Mouse (Mus musculus): Measurements from ENCODE around the gene Taf1d. TPM values are rescaled to one million over a fixed set of nuclear protein-coding genes. Genes with fewer than 3 reads are reported as not detected.
"Not testable (repeated sequence)": the region's sequence is repeated elsewhere in the genome, so short reads cannot be mapped to it uniquely, and the experiment has no call there.

Taf1d gene
- polyA plus RNA-seq, 1 experiment from 2014 or later: 81.1 TPM

GRCm38 (mm10) chr9:15309425-15309824, 3.4 kb downstream of the Taf1d start:
- Histone ChIP-seq H3K4me3 (replicated peaks) (peak overlapping the region; percentile 12; the same call in 1 of the 2 replicates), H3K27ac (no peak overlapping the region)
- 38% methylated on average over 4 of the region's 4 CpGs for WGBS

GRCm38 (mm10) chr9:15310179-15310578, 4.2 kb downstream of the Taf1d start:
- H3K36me3 ChIP-seq: peaks cover 40% of the 10 kb centered on the region
- WGBS: 91% methylated on average over 1 of the region's 1 CpGs
- no peak for ATAC-seq (ENCODE audit: insufficient read depth, low FRiP score, low read depth)
- H3K9ac ChIP-seq: no peak overlapping the region
- no peak overlapping the region for H3K4me2 ChIP-seq
- no peak overlapping the region for H3K27ac ChIP-seq
- peaks cover 11% of the 10 kb centered on the region; the same call in 1 of the 2 replicates for H3K4me1 ChIP-seq
- no peak overlapping the region for H3K4me3 ChIP-seq (replicated peaks)
- H3K27me3 ChIP-seq (replicated peaks): no peaks in the 10 kb centered on the region
- H3K9me3 ChIP-seq: no peaks in the 10 kb centered on the region

More at GRCm38 (mm10) chr9:15309425-15309824, 3.4 kb downstream of the Taf1d start:
- peaks cover 11% of the 10 kb centered on the region; the same call in 1 of the 2 replicates for H3K4me1 ChIP-seq
- no peaks in the 10 kb centered on the region for H3K27me3 ChIP-seq (replicated peaks)
- no peak overlapping the region for H3K9ac ChIP-seq
- peaks cover 32% of the 10 kb centered on the region for H3K36me3 ChIP-seq
- ATAC-seq (ENCODE audit: insufficient read depth, low FRiP score, low read depth): no peak
- H3K4me2 ChIP-seq: peak overlapping the region; percentile 32
- H3K9me3 ChIP-seq: no peaks in the 10 kb centered on the region

GRCm38 (mm10) chr9:15312054-15312735, 6.2 kb downstream of the Taf1d start:
- ATAC-seq (ENCODE audit: insufficient read depth, low FRiP score, low read depth): no peak
- no peaks in the 10 kb centered on the region for H3K9me3 ChIP-seq
- peaks cover 48% of the 10 kb centered on the region for H3K36me3 ChIP-seq
- H3K27me3 ChIP-seq (replicated peaks): no peaks in the 10 kb centered on the region
- H3K4me3 ChIP-seq (replicated peaks): no peak overlapping the region
- H3K4me1 ChIP-seq: peaks cover 11% of the 10 kb centered on the region; the same call in 1 of the 2 replicates
- no peak overlapping the region for H3K4me2 ChIP-seq
- 93% methylated on average over 2 of the region's 2 CpGs for WGBS
- H3K9ac ChIP-seq: no peak overlapping the region
- H3K27ac ChIP-seq: no peak overlapping the region

GRCm38 (mm10) chr9:15313633-15314032, 7.6 kb downstream of the Taf1d start:
- 85% methylated on average over 5 of the region's 5 CpGs for WGBS
- Histone ChIP-seq H3K36me3 (peaks cover 49% of the 10 kb centered on the region), H3K9ac (no peak overlapping the region), H3K4me1 (0 out of 2 replicates have a peak, but pooled peaks cover 7% of the 10 kb centered on the region), H3K9me3 (no peaks in the 10 kb centered on the region), H3K27ac (no peak overlapping the region), H3K4me2 (no peak overlapping the region), H3K27me3 (replicated peaks) (no peaks in the 10 kb centered on the region), H3K4me3 (replicated peaks) (no peak overlapping the region)
- ATAC-seq (ENCODE audit: insufficient read depth, low FRiP score, low read depth): no peak

- H3K4me3 ChIP-seq (replicated peaks): no peak overlapping the region
- peaks cover 41% of the 10 kb centered on the region for H3K36me3 ChIP-seq
- 83% methylated on average over 1 of the region's 1 CpGs for WGBS
These were observed 8.6 kb downstream of the Taf1d start for GRCm38 (mm10) chr9:15314619-15315018.

GRCm38 (mm10) chr9:15316296-15316695, 10.3 kb downstream of the Taf1d start:
- not testable (repeated sequence) for H3K9ac ChIP-seq; H3K4me3 ChIP-seq (replicated peaks); H3K27me3 ChIP-seq (replicated peaks); H3K27ac ChIP-seq; ATAC-seq (ENCODE audit: insufficient read depth, low FRiP score, low read depth); H3K9me3 ChIP-seq; H3K4me1 ChIP-seq; H3K4me2 ChIP-seq
- WGBS: 91% methylated on average over 2 of the region's 2 CpGs
- peaks cover 40% of the 10 kb centered on the region for H3K36me3 ChIP-seq

More at GRCm38 (mm10) chr9:15314619-15315018, 8.6 kb downstream of the Taf1d start:
- H3K4me2 ChIP-seq: no peak overlapping the region
- no peaks in the 10 kb centered on the region for H3K4me1 ChIP-seq
- H3K9me3 ChIP-seq: no peaks in the 10 kb centered on the region
- H3K9ac ChIP-seq: no peak overlapping the region
- no peak overlapping the region for H3K27ac ChIP-seq
- ATAC-seq (ENCODE audit: insufficient read depth, low FRiP score, low read depth): no peak
- H3K27me3 ChIP-seq (replicated peaks): no peaks in the 10 kb centered on the region

GRCm38 (mm10) chr9:15317223-15318169, 11.5 kb downstream of the Taf1d start:
- Histone ChIP-seq H3K4me3 (replicated peaks) (no peak overlapping the region), H3K4me1 (no peaks in the 10 kb centered on the region), H3K27me3 (replicated peaks) (no peaks in the 10 kb centered on the region), H3K9ac (no peak overlapping the region), H3K36me3 (peaks cover 40% of the 10 kb centered on the region), H3K9me3 (no peaks in the 10 kb centered on the region), H3K4me2 (no peak overlapping the region), H3K27ac (no peak overlapping the region)
- 51% methylated on average over 5 of the region's 5 CpGs for WGBS
- ATAC-seq (ENCODE audit: insufficient read depth, low FRiP score, low read depth): no peak

- peaks cover 40% of the 10 kb centered on the region for H3K36me3 ChIP-seq
- no peak overlapping the region for H3K9ac ChIP-seq
- H3K4me1 ChIP-seq: no peaks in the 10 kb centered on the region
- H3K27me3 ChIP-seq (replicated peaks): no peaks in the 10 kb centered on the region
- H3K4me2 ChIP-seq: no peak overlapping the region
- H3K27ac ChIP-seq: no peak overlapping the region
- WGBS: 70% methylated on average over 2 of the region's 2 CpGs
- no peaks in the 10 kb centered on the region for H3K9me3 ChIP-seq
- ATAC-seq (ENCODE audit: insufficient read depth, low FRiP score, low read depth): no peak
- H3K4me3 ChIP-seq (replicated peaks): no peak overlapping the region
These were observed 12.2 kb downstream of the Taf1d start for GRCm38 (mm10) chr9:15318170-15318742.

- WGBS: 89% methylated on average over 4 of the region's 4 CpGs
- no peaks in the 10 kb centered on the region for H3K27me3 ChIP-seq (replicated peaks)
- H3K4me1 ChIP-seq: no peaks in the 10 kb centered on the region
- no peak overlapping the region for H3K9ac ChIP-seq
- H3K27ac ChIP-seq: no peak overlapping the region
- H3K4me3 ChIP-seq (replicated peaks): no peak overlapping the region
- H3K9me3 ChIP-seq: no peaks in the 10 kb centered on the region
- H3K4me2 ChIP-seq: no peak overlapping the region
- peaks cover 26% of the 10 kb centered on the region for H3K36me3 ChIP-seq
- no peak for ATAC-seq (ENCODE audit: insufficient read depth, low FRiP score, low read depth)
These were observed 31.8 kb downstream of the Taf1d start for GRCm38 (mm10) chr9:15337776-15338175.

- ATAC-seq (ENCODE audit: insufficient read depth, low FRiP score, low read depth): no peak
- Histone ChIP-seq H3K4me1 (no peaks in the 10 kb centered on the region), H3K36me3 (peaks cover 18% of the 10 kb centered on the region; the same call in 1 of the 2 replicates), H3K4me2 (no peak overlapping the region), H3K9me3 (no peaks in the 10 kb centered on the region), H3K27ac (no peak overlapping the region), H3K9ac (no peak overlapping the region), H3K27me3 (replicated peaks) (no peaks in the 10 kb centered on the region), H3K4me3 (replicated peaks) (no peak overlapping the region)
- 66% methylated on average over 2 of the region's 2 CpGs for WGBS
These were observed 43.9 kb downstream of the Taf1d start for GRCm38 (mm10) chr9:15349925-15350324.

- Histone ChIP-seq H3K4me3 (replicated peaks) (peak overlapping the region; percentile 64), H3K9me3 (no peaks in the 10 kb centered on the region), H3K4me2 (peak overlapping the region; percentile 59), H3K4me1 (peaks cover 5% of the 10 kb centered on the region; the same call in 1 of the 2 replicates), H3K27me3 (replicated peaks) (no peaks in the 10 kb centered on the region), H3K9ac (peak overlapping the region; percentile 66), H3K36me3 (0 out of 2 replicates have a peak, but pooled peaks cover 4% of the 10 kb centered on the region), H3K27ac (peak overlapping the region; percentile 71)
- under 1% methylated on average over 9 of the region's 9 CpGs for WGBS
- ATAC-seq (ENCODE audit: insufficient read depth, low FRiP score, low read depth): peak; percentile 25; the same call in 1 of the 2 replicates
These were observed 51.0 kb downstream of the Taf1d start for GRCm38 (mm10) chr9:15356916-15357483.

All from stomach, embryonic 15.5 days (tissue).